Mouse (Mus musculus) MEL (cell line): ENCODE results near the gene Rps25. TPM values are rescaled to one million over a fixed set of nuclear protein-coding genes. Genes with fewer than 3 reads are reported as not detected.
"Not testable (repeated sequence)": the region's sequence is repeated elsewhere in the genome, so short reads cannot be mapped to it uniquely, and the experiment has no call there.

Experiments
- DNase-seq: peaks from one replicate; pipeline ENCODE4 v3.0.0; 2011; ENCODE audit warnings: low read depth, low spot score
- H3K27ac ChIP-seq: 2 replicates; pipeline ENCODE4 v1.5.1; 2012; ENCODE audit warnings: low read depth, mild to moderate bottlenecking, control low read depth, low read length, moderate library complexity; ENCODE audit not compliant: control insufficient read depth
- H3K27me3 ChIP-seq, 2 experiments: fragments of 150-350 bp in 1 of 2; sonication (generic) in 1 of 2; 2 replicates each; pipeline ENCODE4 v1.6.1; 2012; ENCODE audit warnings: low read length in 2 of 2, mild to moderate bottlenecking in 2 of 2, improper control_type of control experiment in 1 of 2, moderate library complexity in 1 of 2; ENCODE audit not compliant: insufficient read depth in 2 of 2, control insufficient read depth in 1 of 2
- H3K36me3 ChIP-seq, 2 experiments: 2 replicates each; pipeline ENCODE4 v1.6.1; 2012 to 2014; ENCODE audit warnings: low read length in 2 of 2, improper control_type of control experiment in 1 of 2, inconsistent platforms in 1 of 2, mild to moderate bottlenecking in 1 of 2; ENCODE audit not compliant: insufficient read depth in 2 of 2, control insufficient read depth in 1 of 2
- H3K4me1 ChIP-seq, 2 experiments: fragments of 150-350 bp in 1 of 2; sonication (generic) in 1 of 2; 2 replicates each; pipeline ENCODE4 v1.6.1; 2012; ENCODE audit warnings: low read length in 2 of 2, improper control_type of control experiment in 1 of 2, mild to moderate bottlenecking in 1 of 2; ENCODE audit not compliant: insufficient read depth in 2 of 2, control insufficient read depth in 1 of 2
- H3K4me3 ChIP-seq, 2 experiments: fragments of 150-350 bp in 1 of 2; sonication (generic) in 1 of 2; 2 replicates each; pipeline ENCODE4 v1.5.1; 2012; ENCODE audit warnings: low read depth in 2 of 2, low read length in 2 of 2, mild to moderate bottlenecking in 2 of 2, moderate library complexity in 2 of 2, control low read depth in 1 of 2, improper control_type of control experiment in 1 of 2; ENCODE audit not compliant: control insufficient read depth in 1 of 2, insufficient read depth in 1 of 2
- H3K79me2 ChIP-seq: 2 replicates; pipeline ENCODE4 v1.6.1; 2012; ENCODE audit warnings: mild to moderate bottlenecking, low read length, moderate library complexity; ENCODE audit not compliant: control insufficient read depth, poor library complexity, insufficient read depth
- H3K9ac ChIP-seq: 2 replicates; pipeline ENCODE4 v1.6.1; 2012; ENCODE audit warnings: low read depth, mild to moderate bottlenecking, control low read depth, low read length, moderate library complexity; ENCODE audit not compliant: control insufficient read depth, poor library complexity, severe bottlenecking
- H3K9me3 ChIP-seq: fragments of 150-350 bp; sonication (generic); replicated peaks from 2 replicates; pipeline ENCODE4 v1.6.1; 2012; ENCODE audit warnings: mild to moderate bottlenecking, low read length, improper control_type of control experiment, moderate library complexity; ENCODE audit not compliant: insufficient read depth
- BHLHE40 ChIP-seq: IDR thresholded peaks from 2 replicates; pipeline ENCODE4 v1.6.1; 2012; ENCODE audit warnings: low read depth, mild to moderate bottlenecking, inconsistent platforms, low read length, improper control_type of control experiment, borderline replicate concordance
- CHD2 ChIP-seq: IDR thresholded peaks from 2 replicates; pipeline ENCODE4 v1.6.1; 2011; ENCODE audit warnings: low read length, improper control_type of control experiment
- EP300 ChIP-seq, 2 experiments: IDR thresholded peaks; 2 replicates each; pipeline ENCODE4 v1.6.1; 2011; ENCODE audit warnings: improper control_type of control experiment in 2 of 2, low read length in 2 of 2, low read depth in 1 of 2, mild to moderate bottlenecking in 1 of 2
- ETS1 ChIP-seq: IDR thresholded peaks from 2 replicates; pipeline ENCODE4 v1.6.1; 2012; ENCODE audit warnings: low read depth, mild to moderate bottlenecking, inconsistent platforms, low read length, improper control_type of control experiment, moderate library complexity
- GABPA ChIP-seq: IDR thresholded peaks from 2 replicates; pipeline ENCODE4 v1.6.1; 2012; ENCODE audit warnings: low read depth, mild to moderate bottlenecking, inconsistent platforms, low read length, improper control_type of control experiment, moderate library complexity
- HCFC1 ChIP-seq: IDR thresholded peaks from 2 replicates; pipeline ENCODE4 v1.6.1; 2012; ENCODE audit warnings: low read depth, mild to moderate bottlenecking, inconsistent platforms, low read length, improper control_type of control experiment, moderate library complexity
- MYC ChIP-seq: IDR thresholded peaks from 2 replicates; pipeline ENCODE4 v1.6.1; 2011; ENCODE audit warnings: low read depth, mild to moderate bottlenecking, low read length, improper control_type of control experiment, moderate library complexity
- NRF1 ChIP-seq: IDR thresholded peaks from 2 replicates; pipeline ENCODE4 v1.6.1; 2014; ENCODE audit warnings: low read depth, mild to moderate bottlenecking, inconsistent platforms, low read length, improper control_type of control experiment, moderate library complexity; ENCODE audit not compliant: poor library complexity, insufficient read depth, severe bottlenecking
- POLR2AphosphoS5 ChIP-seq: IDR thresholded peaks from 2 replicates; pipeline ENCODE4 v1.6.1; 2012; ENCODE audit warnings: low read depth, borderline replicate concordance, mild to moderate bottlenecking, inconsistent platforms, low read length, moderate library complexity, mixed read lengths
- RCOR1 ChIP-seq: IDR thresholded peaks from 2 replicates; pipeline ENCODE4 v1.6.1; 2012; ENCODE audit warnings: low read depth, mild to moderate bottlenecking, inconsistent platforms, low read length, improper control_type of control experiment
- TBP ChIP-seq: IDR thresholded peaks from 2 replicates; pipeline ENCODE4 v1.8.0; 2011; ENCODE audit warnings: low read depth, low read length, improper control_type of control experiment
- USF1 ChIP-seq: IDR thresholded peaks from 2 replicates; pipeline ENCODE4 v1.6.1; 2014; ENCODE audit warnings: low read depth, mild to moderate bottlenecking, inconsistent platforms, low read length, improper control_type of control experiment, moderate library complexity
- ZKSCAN1 ChIP-seq: IDR thresholded peaks from 2 replicates; pipeline ENCODE4 v1.6.1; 2012; ENCODE audit warnings: low read depth, mild to moderate bottlenecking, inconsistent platforms, low read length, improper control_type of control experiment, moderate library complexity
- ZNF384 ChIP-seq: IDR thresholded peaks from 2 replicates; pipeline ENCODE4 v1.6.1; 2012; ENCODE audit warnings: low read depth, mild to moderate bottlenecking, inconsistent platforms, low read length, improper control_type of control experiment
- polyA plus RNA-seq, 2 experiments: library from polyadenylated mRNA; stranded (reverse) in 1 of 2; unstranded in 1 of 2; fragments of >175 nt in 1 of 2; fragments of >200 nt in 1 of 2; gene quantifications; 2 replicates each; pipeline versions ENCODE4 v1.2.1 to v1.2.4; 2012; ENCODE audit warnings: low replicate concordance in 2 of 2, low read depth in 1 of 2; ENCODE audit not compliant: insufficient read length in 2 of 2, insufficient read depth in 1 of 2, missing spikeins in 1 of 2
- total RNA-seq: library from RNA; depleted of rRNA; stranded (reverse); fragments of 300-350 nt; gene quantifications from 2 replicates; pipeline ENCODE4 v1.2.3, GENCODE M21; 2012

Rps25 gene
- total and polyA plus RNA-seq, 3 experiments: 2,743 to 3,114 TPM; not detected in 1

GRCm38 (mm10) chr9:44440961-44441360 lies 34.0 kb downstream of the Rps25 start, which contains the start of gene Foxr1:
Gene Foxr1 (minus strand): TSS chr9:44441136.
- no peaks in the 10 kb centered on the region for H3K9me3 ChIP-seq
- H3K9ac ChIP-seq: no peak within 1 kb of the TSS
- DNase-seq: no peak
- H3K4me1 ChIP-seq: peaks cover 0 to 2% of the 10 kb centered on the region in 2 experiments; a peak in 1 of 4 replicates
- H3K4me3 ChIP-seq: no peak within 1 kb of the TSS
- TF ChIP-seq NRF1 (no peak), ETS1 (no peak), HCFC1 (no peak), RCOR1 (no peak), GABPA (no peak), TBP (no peak), CHD2 (no peak), BHLHE40 (no peak), ZKSCAN1 (no peak), USF1 (no peak), MYC (no peak), POLR2AphosphoS5 (no peak), EP300 (IDR thresholded peaks at IDR 0.05; ENCODE audit: low read depth in 1 of 2, low read length in 2 of 2) (no peak)
- no peaks in the 10 kb centered on the region for H3K79me2 ChIP-seq
- no peaks in the 10 kb centered on the region; a peak in 1 of 4 replicates for H3K27me3 ChIP-seq
- no peak within 1 kb of the TSS for H3K27ac ChIP-seq
- peaks cover 0 to 2% of the 10 kb centered on the region in 2 experiments; a peak in 2 of 4 replicates for H3K36me3 ChIP-seq

- H3K27ac ChIP-seq, H3K9ac ChIP-seq, DNase-seq, H3K4me1 ChIP-seq, H3K9me3 ChIP-seq, H3K36me3 ChIP-seq, H3K27me3 ChIP-seq, H3K79me2 ChIP-seq: not testable (repeated sequence)
- H3K4me3 ChIP-seq: peak overlapping the region in 1 of 2 experiments; percentile 10; a peak in 1 of 4 replicates
- peak; percentile 45; the same call in 1 of the 2 replicates for TF ChIP-seq ZNF384
- 0 out of 2 replicates have a peak, but pooled peaks have one; percentile 21 for TF ChIP-seq TBP
Observed at GRCm38 (mm10) chr9:44444402-44445025, 37.6 kb downstream of the Rps25 start.
